Mouse (Mus musculus): Measurements from ENCODE around the gene Akap13. TPM values are rescaled to one million over a fixed set of nuclear protein-coding genes. Genes with fewer than 3 reads are reported as not detected.
"Not testable (repeated sequence)": the region's sequence is repeated elsewhere in the genome, so short reads cannot be mapped to it uniquely, and the experiment has no call there.

The Akap13 gene
- polyA plus RNA-seq, 1 experiment from 2014 or later = 41.0 TPM

- Histone ChIP-seq H3K4me2 (ENCODE audit: low read depth, low read length) (peak overlapping the region; percentile 66), H3K9me3 (replicated peaks; ENCODE audit: control insufficient read depth, low read length) (no peaks in the 10 kb centered on the region), H3K27me3 (ENCODE audit: control insufficient read depth, insufficient read depth, low read depth, low read length) (no peaks in the 10 kb centered on the region), H3K4me1 (ENCODE audit: control insufficient read depth, low read depth, low read length) (peaks cover 51% of the 10 kb centered on the region), H3K36me3 (ENCODE audit: control insufficient read depth, insufficient read depth) (peaks cover 35% of the 10 kb centered on the region), H3K27ac (ENCODE audit: low read length) (peak overlapping the region; percentile 61), H3K4me3 (ENCODE audit: low read depth, low read length) (peak overlapping the region; percentile 71), H3K9ac (ENCODE audit: low read depth, low read length) (peak overlapping the region; percentile 76)
- WGBS (ENCODE audit: insufficient replicate concordance) = 12% methylated on average over 5 of the region's 5 CpGs
- ATAC-seq (ENCODE audit: low read depth) = 0 out of 2 replicates have a peak, but pooled peaks have one; percentile 4
Measured at GRCm38 (mm10) chr7:75613240-75613639, 157.9 kb downstream of the Akap13 start.

DNA sequence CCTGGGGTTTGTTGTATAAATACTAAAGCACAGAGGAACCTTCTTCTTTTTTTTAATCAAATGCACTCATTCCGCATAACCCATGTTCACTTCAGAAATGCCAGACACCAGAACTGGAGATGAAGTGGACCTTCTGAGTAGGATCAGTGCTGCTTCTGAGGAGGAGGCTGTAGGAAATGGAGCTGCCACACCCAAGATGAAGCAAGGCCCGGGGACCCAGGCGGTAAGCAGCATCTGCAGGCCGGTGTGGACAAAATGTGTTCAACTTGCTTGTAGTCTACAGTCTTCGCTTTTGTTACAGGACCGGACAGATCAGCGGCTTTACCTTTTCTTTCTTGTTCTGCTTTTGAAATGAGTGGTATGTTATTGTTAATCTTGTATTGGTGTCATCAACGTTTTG is 159.5 kb downstream of the Akap13 start:
- H3K27me3 ChIP-seq (ENCODE audit: control insufficient read depth, insufficient read depth, low read depth, low read length) = no peaks in the 10 kb centered on the region
- H3K4me3 ChIP-seq (ENCODE audit: low read depth, low read length) = peak overlapping the region; percentile 59
- H3K4me2 ChIP-seq (ENCODE audit: low read depth, low read length) = peak overlapping the region; percentile 40
- H3K36me3 ChIP-seq (ENCODE audit: control insufficient read depth, insufficient read depth) = peaks cover 25% of the 10 kb centered on the region
- peak overlapping the region; percentile 37 for H3K27ac ChIP-seq (ENCODE audit: low read length)
- ATAC-seq (ENCODE audit: low read depth) = no peak
- no peaks in the 10 kb centered on the region for H3K9me3 ChIP-seq (replicated peaks; ENCODE audit: control insufficient read depth, low read length)
- 81% methylated on average over 8 of the region's 8 CpGs for WGBS (ENCODE audit: insufficient replicate concordance)
- peak overlapping the region; percentile 46 for H3K9ac ChIP-seq (ENCODE audit: low read depth, low read length)
- H3K4me1 ChIP-seq (ENCODE audit: control insufficient read depth, low read depth, low read length) = peaks cover 44% of the 10 kb centered on the region

DNA sequence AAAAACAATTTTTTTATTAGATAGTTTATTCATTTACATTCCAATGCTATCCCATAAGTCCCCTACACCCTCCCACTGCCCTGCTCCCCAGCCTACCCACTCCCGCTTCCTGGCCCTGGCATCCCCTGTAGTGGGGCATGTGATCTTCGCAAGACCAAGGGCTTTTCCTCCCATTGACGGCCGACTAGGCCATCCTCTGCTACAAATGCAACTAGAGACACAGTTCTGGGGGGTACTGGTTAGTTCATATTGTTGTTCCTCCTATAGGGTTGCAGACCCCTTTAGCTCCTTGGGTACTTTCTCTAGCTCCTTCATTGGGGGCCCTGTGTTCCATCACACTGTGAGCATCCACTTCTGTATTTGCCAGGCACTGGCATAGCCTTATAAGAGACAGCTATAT is 161.9 kb downstream of the Akap13 start:
- not testable (repeated sequence) for H3K27me3 ChIP-seq (ENCODE audit: control insufficient read depth, insufficient read depth, low read depth, low read length); H3K9ac ChIP-seq (ENCODE audit: low read depth, low read length); H3K9me3 ChIP-seq (replicated peaks; ENCODE audit: control insufficient read depth, low read length); ATAC-seq (ENCODE audit: low read depth); H3K27ac ChIP-seq (ENCODE audit: low read length); H3K4me2 ChIP-seq (ENCODE audit: low read depth, low read length); H3K4me3 ChIP-seq (ENCODE audit: low read depth, low read length)
- WGBS (ENCODE audit: insufficient replicate concordance) = 84% methylated on average over 4 of the region's 4 CpGs
- Histone ChIP-seq H3K4me1 (ENCODE audit: control insufficient read depth, low read depth, low read length) (peaks cover 21% of the 10 kb centered on the region), H3K36me3 (ENCODE audit: control insufficient read depth, insufficient read depth) (peaks cover 21% of the 10 kb centered on the region)

- no peak for ATAC-seq (ENCODE audit: low read depth)
- H3K4me3 ChIP-seq (ENCODE audit: low read depth, low read length) = no peak overlapping the region
- peaks cover 21% of the 10 kb centered on the region for H3K36me3 ChIP-seq (ENCODE audit: control insufficient read depth, insufficient read depth)
- no peak overlapping the region for H3K4me2 ChIP-seq (ENCODE audit: low read depth, low read length)
- H3K27me3 ChIP-seq (ENCODE audit: control insufficient read depth, insufficient read depth, low read depth, low read length) = no peaks in the 10 kb centered on the region
- H3K9me3 ChIP-seq (replicated peaks; ENCODE audit: control insufficient read depth, low read length) = no peaks in the 10 kb centered on the region
- no peak overlapping the region for H3K27ac ChIP-seq (ENCODE audit: low read length)
- no peak overlapping the region for H3K9ac ChIP-seq (ENCODE audit: low read depth, low read length)
- WGBS (ENCODE audit: insufficient replicate concordance) = 79% methylated on average over 3 of the region's 3 CpGs
- peaks cover 18% of the 10 kb centered on the region for H3K4me1 ChIP-seq (ENCODE audit: control insufficient read depth, low read depth, low read length)
Measured at GRCm38 (mm10) chr7:75618699-75619098, 163.4 kb downstream of the Akap13 start.

DNA sequence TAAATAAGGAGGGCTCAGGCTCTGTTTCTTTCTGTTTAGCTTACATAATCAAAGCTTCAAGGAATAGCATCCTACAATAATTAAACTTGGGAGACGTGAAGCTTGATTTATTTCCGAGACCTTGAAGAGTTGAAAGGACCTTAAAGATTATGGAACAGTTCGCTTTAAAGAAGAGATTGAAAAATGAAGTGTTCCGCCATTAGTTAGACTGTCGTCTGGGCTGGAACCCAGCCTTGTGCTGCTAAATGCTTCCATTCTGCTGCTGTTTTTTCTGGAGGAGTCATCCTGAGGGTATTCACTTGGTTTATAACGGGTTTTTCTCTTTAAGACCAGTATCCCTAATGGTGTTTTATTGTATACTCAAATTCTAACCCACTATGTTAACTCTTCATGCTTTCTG is 164.5 kb downstream of the Akap13 start:
- peaks cover 11% of the 10 kb centered on the region for H3K4me1 ChIP-seq (ENCODE audit: control insufficient read depth, low read depth, low read length)
- ATAC-seq (ENCODE audit: low read depth) = no peak
- H3K27me3 ChIP-seq (ENCODE audit: control insufficient read depth, insufficient read depth, low read depth, low read length) = no peaks in the 10 kb centered on the region
- H3K9ac ChIP-seq (ENCODE audit: low read depth, low read length) = no peak overlapping the region
- H3K4me3 ChIP-seq (ENCODE audit: low read depth, low read length) = no peak overlapping the region
- peaks cover 21% of the 10 kb centered on the region for H3K36me3 ChIP-seq (ENCODE audit: control insufficient read depth, insufficient read depth)
- 89% methylated on average over 6 of the region's 6 CpGs for WGBS (ENCODE audit: insufficient replicate concordance)
- H3K27ac ChIP-seq (ENCODE audit: low read length) = no peak overlapping the region
- no peaks in the 10 kb centered on the region for H3K9me3 ChIP-seq (replicated peaks; ENCODE audit: control insufficient read depth, low read length)
- no peak overlapping the region for H3K4me2 ChIP-seq (ENCODE audit: low read depth, low read length)

DNA sequence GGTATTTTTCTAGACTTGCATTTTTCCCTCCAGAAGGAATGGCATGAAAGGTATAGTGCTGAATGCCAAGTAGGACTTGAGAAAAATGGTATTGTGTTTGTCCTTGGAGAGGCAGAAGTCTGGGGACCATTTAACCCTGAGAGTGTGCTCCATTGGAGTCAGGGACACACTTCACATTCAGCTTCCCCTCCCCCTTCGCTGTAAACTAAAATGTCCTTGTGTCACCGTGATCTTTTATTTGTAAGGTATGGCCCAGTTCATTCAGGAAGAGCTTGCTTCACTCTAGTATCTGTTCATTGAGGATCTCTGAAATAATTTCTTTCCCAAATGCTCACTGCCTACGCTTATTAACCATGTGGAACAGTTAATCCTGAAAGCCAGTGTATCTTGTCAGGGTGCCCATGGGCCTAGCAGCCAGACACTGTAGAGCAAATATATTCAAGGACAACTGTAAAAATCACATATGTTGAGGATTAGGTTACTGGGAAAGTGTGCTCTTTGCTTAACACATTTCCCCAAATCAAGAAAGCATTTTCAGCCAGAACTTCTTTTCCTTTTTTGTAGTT is 165.1 kb downstream of the Akap13 start:
- no peak for ATAC-seq (ENCODE audit: low read depth)
- H3K27me3 ChIP-seq (ENCODE audit: control insufficient read depth, insufficient read depth, low read depth, low read length) = no peaks in the 10 kb centered on the region
- no peak overlapping the region for H3K4me3 ChIP-seq (ENCODE audit: low read depth, low read length)
- no peak overlapping the region for H3K9ac ChIP-seq (ENCODE audit: low read depth, low read length)
- no peaks in the 10 kb centered on the region for H3K9me3 ChIP-seq (replicated peaks; ENCODE audit: control insufficient read depth, low read length)
- peaks cover 17% of the 10 kb centered on the region for H3K36me3 ChIP-seq (ENCODE audit: control insufficient read depth, insufficient read depth)
- whole genome bisulfite sequencing (ENCODE audit: insufficient replicate concordance) = 86% methylated on average over 3 of the region's 3 CpGs
- no peak overlapping the region for H3K4me2 ChIP-seq (ENCODE audit: low read depth, low read length)
- H3K4me1 ChIP-seq (ENCODE audit: control insufficient read depth, low read depth, low read length) = peaks cover 10% of the 10 kb centered on the region
- H3K27ac ChIP-seq (ENCODE audit: low read length) = no peak overlapping the region

- WGBS (ENCODE audit: insufficient replicate concordance) = 85% methylated on average over 4 of the region's 4 CpGs
- Histone ChIP-seq H3K4me3 (ENCODE audit: low read depth, low read length) (no peak overlapping the region), H3K27ac (ENCODE audit: low read length) (no peak overlapping the region), H3K9ac (ENCODE audit: low read depth, low read length) (no peak overlapping the region), H3K4me2 (ENCODE audit: low read depth, low read length) (no peak overlapping the region), H3K36me3 (ENCODE audit: control insufficient read depth, insufficient read depth) (peaks cover 12% of the 10 kb centered on the region), H3K4me1 (ENCODE audit: control insufficient read depth, low read depth, low read length) (peaks cover 10% of the 10 kb centered on the region), H3K9me3 (replicated peaks; ENCODE audit: control insufficient read depth, low read length) (no peaks in the 10 kb centered on the region), H3K27me3 (ENCODE audit: control insufficient read depth, insufficient read depth, low read depth, low read length) (no peaks in the 10 kb centered on the region)
- no peak for ATAC-seq (ENCODE audit: low read depth)
Measured at GRCm38 (mm10) chr7:75620976-75621375, 165.6 kb downstream of the Akap13 start.

DNA sequence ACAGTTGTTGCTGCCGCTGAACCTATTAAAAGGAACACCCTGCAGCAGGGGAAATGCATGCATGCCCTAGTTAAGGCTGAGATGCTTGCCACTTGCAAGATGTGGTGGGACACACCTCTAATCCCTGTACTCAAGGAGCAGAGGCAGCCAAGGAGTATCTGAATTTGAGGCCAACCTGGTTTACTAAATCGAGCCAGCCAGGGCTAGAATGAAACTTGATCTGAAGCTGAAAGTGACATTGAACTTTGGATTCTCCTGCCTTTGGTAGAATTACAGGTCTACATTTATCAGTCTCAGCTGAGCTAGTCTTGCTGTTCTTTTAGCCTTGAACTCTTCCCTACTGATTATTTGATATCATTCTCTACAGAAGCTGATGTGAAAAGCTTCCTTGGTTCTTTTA is 172.5 kb downstream of the Akap13 start:
- Histone ChIP-seq H3K4me1 (ENCODE audit: control insufficient read depth, low read depth, low read length) (no peaks in the 10 kb centered on the region; the same call in 1 of the 2 replicates), H3K9me3 (replicated peaks; ENCODE audit: control insufficient read depth, low read length) (no peaks in the 10 kb centered on the region), H3K4me2 (ENCODE audit: low read depth, low read length) (no peak overlapping the region), H3K27ac (ENCODE audit: low read length) (no peak overlapping the region), H3K9ac (ENCODE audit: low read depth, low read length) (no peak overlapping the region), H3K27me3 (ENCODE audit: control insufficient read depth, insufficient read depth, low read depth, low read length) (no peaks in the 10 kb centered on the region), H3K4me3 (ENCODE audit: low read depth, low read length) (no peak overlapping the region), H3K36me3 (ENCODE audit: control insufficient read depth, insufficient read depth) (no peaks in the 10 kb centered on the region; the same call in 1 of the 2 replicates)
- 49% methylated on average over 2 of the region's 2 CpGs for WGBS (ENCODE audit: insufficient replicate concordance)
- no peak; the same call in 1 of the 2 replicates for ATAC-seq (ENCODE audit: low read depth)

GRCm38 (mm10) chr7:75629669-75630068 is 174.3 kb downstream of the Akap13 start:
- no peaks in the 10 kb centered on the region for H3K27me3 ChIP-seq (ENCODE audit: control insufficient read depth, insufficient read depth, low read depth, low read length)
- ATAC-seq (ENCODE audit: low read depth) = no peak
- no peaks in the 10 kb centered on the region for H3K9me3 ChIP-seq (replicated peaks; ENCODE audit: control insufficient read depth, low read length)
- no peak overlapping the region for H3K4me3 ChIP-seq (ENCODE audit: low read depth, low read length)
- no peaks in the 10 kb centered on the region; the same call in none of the 2 replicates for H3K4me1 ChIP-seq (ENCODE audit: control insufficient read depth, low read depth, low read length)
- 82% methylated on average over 4 of the region's 4 CpGs for WGBS (ENCODE audit: insufficient replicate concordance)
- no peak overlapping the region for H3K9ac ChIP-seq (ENCODE audit: low read depth, low read length)
- H3K4me2 ChIP-seq (ENCODE audit: low read depth, low read length) = no peak overlapping the region
- no peaks in the 10 kb centered on the region; the same call in 1 of the 2 replicates for H3K36me3 ChIP-seq (ENCODE audit: control insufficient read depth, insufficient read depth)
- H3K27ac ChIP-seq (ENCODE audit: low read length) = no peak overlapping the region
